Mouse (Mus musculus) gastrocnemius, postnatal 36 days (tissue): ENCODE results near the gene Serpine2. TPM values are rescaled to one million over a fixed set of nuclear protein-coding genes. Genes with fewer than 3 reads are reported as not detected.

ENCODE experiments used
- DNase-seq, 2 experiments: peaks; one replicate each; pipeline ENCODE4 v3.0.0; 2022
- intact Hi-C: fragments of 180-260 bp; cut with DNase I; formaldehyde crosslinking; loops from one replicate; pipeline ENCODE4 v1.15.1; 2025
- long read RNA-seq, 2 experiments: library from polyadenylated mRNA; stranded (forward); transcript quantifications; one replicate each; pipeline ENCODE4 v2.0.0; 2021
- total RNA-seq, 2 experiments: library from RNA; stranded (reverse); gene quantifications; 2 replicates each; pipeline ENCODE4 v1.2.3; 2021

Serpine2 gene
- total RNA-seq: 10 to 100 TPM; 72.4 to 78.0 TPM
- long read RNA-seq, experiment 1, transcript Serpine2-201 (9 exons, 2,210 nt): major isoform, 145 of 163 reads
- long read RNA-seq, experiment 1, partial matches to known transcripts: 9 of 163 reads
- long read RNA-seq, experiment 1, other reads (novel, unspliced or antisense): 6 of 163 reads
- long read RNA-seq, experiment 2, transcript Serpine2-201 (9 exons, 2,210 nt): major isoform, 171 of 192 reads
- long read RNA-seq, experiment 2, partial matches to known transcripts: 4 of 192 reads
- long read RNA-seq, experiment 2, other reads (novel, unspliced or antisense): 15 of 192 reads

- intact Hi-C loops: no loop called here
- DNase-seq: no peak
Measured at GRCm38 (mm10) chr1:79861130-79861942, at the start of gene Serpine2. Serpine2 (minus strand) TSS chr1:79861180.

- intact Hi-C loops: no loop called here
- DNase-seq: no peak
Measured at GRCm38 (mm10) chr1:79907811-79908210, 46.8 kb upstream of the Serpine2 start.

- no peak for DNase-seq
- intact Hi-C loops: no loop called here
Measured at GRCm38 (mm10) chr1:79905241-79905640, 44.3 kb upstream of the Serpine2 start.

- intact Hi-C loops: no loop called here
- DNase-seq: no peak
Measured at GRCm38 (mm10) chr1:79902901-79903300, 41.9 kb upstream of the Serpine2 start.

- DNase-seq: no peak
- intact Hi-C loops: no loop called here
Measured at GRCm38 (mm10) chr1:79882648-79883047, 21.7 kb upstream of the Serpine2 start.

GRCm38 (mm10) chr1:79874741-79875140 lies 13.8 kb upstream of the Serpine2 start:
- intact Hi-C loops: no loop called here
- DNase-seq: no peak

- intact Hi-C loops: no loop called here
- no peak for DNase-seq
Measured at GRCm38 (mm10) chr1:79860411-79861039, 455 bp downstream of the Serpine2 start.

GRCm38 (mm10) chr1:79859975-79860374 lies 1.0 kb downstream of the Serpine2 start:
- intact Hi-C loops: no loop called here
- no peak for DNase-seq

GRCm38 (mm10) chr1:79859026-79859425 lies 2.0 kb downstream of the Serpine2 start:
- no peak for DNase-seq
- intact Hi-C loops: no loop called here

GRCm38 (mm10) chr1:79858389-79858994 lies 2.5 kb downstream of the Serpine2 start:
- peak; percentile 12 to 22 for DNase-seq
- intact Hi-C loops: no loop called here

- no peak for DNase-seq
- intact Hi-C loops: no loop called here
Measured at GRCm38 (mm10) chr1:79857681-79858388, 3.1 kb downstream of the Serpine2 start.

- intact Hi-C loops: no loop called here
- DNase-seq: no peak
Measured at GRCm38 (mm10) chr1:79856756-79857155, 4.2 kb downstream of the Serpine2 start.

GRCm38 (mm10) chr1:79853527-79853926 lies 7.5 kb downstream of the Serpine2 start:
- intact Hi-C loops: loop anchor here (5.0 kb wide), 1 partner anchor 36 kb away; no protein-coding TSS in a partner anchor
- no peak for DNase-seq

- no peak for DNase-seq
- intact Hi-C loops: loop anchor here (5.0 kb wide), 1 partner anchor 33 kb away; no protein-coding TSS in a partner anchor
Measured at GRCm38 (mm10) chr1:79850341-79850740, 10.6 kb downstream of the Serpine2 start.

GRCm38 (mm10) chr1:79848663-79849062 lies 12.3 kb downstream of the Serpine2 start:
- DNase-seq: no peak
- intact Hi-C loops: no loop called here

- intact Hi-C loops: no loop called here
- DNase-seq: no peak
Measured at GRCm38 (mm10) chr1:79846891-79847290, 14.1 kb downstream of the Serpine2 start.

GRCm38 (mm10) chr1:79832719-79833404 lies 28.1 kb downstream of the Serpine2 start:
- no peak for DNase-seq
- intact Hi-C loops: no loop called here

GRCm38 (mm10) chr1:79823951-79824633 lies 36.9 kb downstream of the Serpine2 start:
- no peak for DNase-seq
- intact Hi-C loops: no loop called here
